Mouse (Mus musculus): ENCODE data around the gene Atxn7l1. TPM values are rescaled to one million over a fixed set of nuclear protein-coding genes. Genes with fewer than 3 reads are reported as not detected.

The Atxn7l1 gene
- polyA plus RNA-seq (2016; fragmentation: Nextera tagmentation; extraction: Ambion mirVana), result 11.2 and 12.7 TPM in 2 replicates

- H3K27ac ChIP-seq, result peak within 1 kb of the TSS; percentile 93
- H3K36me3 ChIP-seq, result 0 out of 2 replicates have a peak, but pooled peaks cover 4% of the 10 kb centered on the region
- peak; percentile 93 for DNase-seq (ENCODE audit: low spot score)
- peaks cover 26% of the 10 kb centered on the region for H3K27me3 ChIP-seq (ENCODE audit: insufficient read depth, poor library complexity, severe bottlenecking)
- no peaks in the 10 kb centered on the region for H3K9me3 ChIP-seq
- H3K4me1 ChIP-seq (replicated peaks), result peaks cover 20% of the 10 kb centered on the region
- peak within 1 kb of the TSS; percentile 80 for H3K4me3 ChIP-seq
- under 1% methylated on average over 54 of the region's 54 CpGs for WGBS
Measured at GRCm38 (mm10) chr12:33147497-33148267, at the start of gene Atxn7l1. TSS of gene Atxn7l1 (plus strand) at chr12:33147693.

GRCm38 (mm10) chr12:33101627-33102026 is 45.9 kb upstream of the Atxn7l1 start:
- no peak overlapping the region for H3K27ac ChIP-seq
- H3K27me3 ChIP-seq (ENCODE audit: insufficient read depth, poor library complexity, severe bottlenecking), result no peaks in the 10 kb centered on the region
- no peaks in the 10 kb centered on the region for H3K36me3 ChIP-seq
- H3K4me1 ChIP-seq (replicated peaks), result peaks cover 21% of the 10 kb centered on the region
- no peak overlapping the region for H3K4me3 ChIP-seq
- H3K9me3 ChIP-seq, result no peaks in the 10 kb centered on the region
- WGBS, result 80% methylated on average over 8 of the region's 8 CpGs
- DNase-seq (ENCODE audit: low spot score), result no peak

GRCm38 (mm10) chr12:33102342-33103115 is 45.0 kb upstream of the Atxn7l1 start:
- 57% methylated on average over 15 of the region's 15 CpGs for WGBS
- no peaks in the 10 kb centered on the region for H3K36me3 ChIP-seq
- DNase-seq (ENCODE audit: low spot score), result peak; percentile 14

GRCm38 (mm10) chr12:33105724-33106123 is 41.8 kb upstream of the Atxn7l1 start:
- Histone ChIP-seq H3K4me1 (replicated peaks) (peaks cover 31% of the 10 kb centered on the region), H3K27me3 (ENCODE audit: insufficient read depth, poor library complexity, severe bottlenecking) (no peaks in the 10 kb centered on the region), H3K36me3 (no peaks in the 10 kb centered on the region), H3K27ac (no peak overlapping the region), H3K4me3 (no peak overlapping the region), H3K9me3 (no peaks in the 10 kb centered on the region)
- DNase-seq (ENCODE audit: low spot score), result no peak
- 80% methylated on average over 4 of the region's 4 CpGs for WGBS

More at GRCm38 (mm10) chr12:33102342-33103115, 45.0 kb upstream of the Atxn7l1 start:
- H3K9me3 ChIP-seq, result no peaks in the 10 kb centered on the region
- H3K27ac ChIP-seq, result peak overlapping the region; percentile 70
- H3K4me3 ChIP-seq, result no peak overlapping the region
- H3K4me1 ChIP-seq (replicated peaks), result peaks cover 24% of the 10 kb centered on the region
- H3K27me3 ChIP-seq (ENCODE audit: insufficient read depth, poor library complexity, severe bottlenecking), result no peaks in the 10 kb centered on the region

GRCm38 (mm10) chr12:33106438-33107167 is 40.9 kb upstream of the Atxn7l1 start:
- WGBS, result 75% methylated on average over 10 of the region's 10 CpGs
- no peaks in the 10 kb centered on the region for H3K36me3 ChIP-seq
- no peak for DNase-seq (ENCODE audit: low spot score)
- no peaks in the 10 kb centered on the region for H3K27me3 ChIP-seq (ENCODE audit: insufficient read depth, poor library complexity, severe bottlenecking)
- H3K4me1 ChIP-seq (replicated peaks), result peaks cover 38% of the 10 kb centered on the region
- no peaks in the 10 kb centered on the region for H3K9me3 ChIP-seq
- H3K27ac ChIP-seq, result peak overlapping the region; percentile 30; the same call in 1 of the 2 replicates
- no peak overlapping the region for H3K4me3 ChIP-seq

GRCm38 (mm10) chr12:33109531-33109930 is 38.0 kb upstream of the Atxn7l1 start:
- peaks cover 42% of the 10 kb centered on the region for H3K4me1 ChIP-seq (replicated peaks)
- peak; percentile 45 for DNase-seq (ENCODE audit: low spot score)
- no peak overlapping the region for H3K4me3 ChIP-seq
- H3K9me3 ChIP-seq, result no peaks in the 10 kb centered on the region
- H3K36me3 ChIP-seq, result no peaks in the 10 kb centered on the region
- H3K27ac ChIP-seq, result no peak overlapping the region
- H3K27me3 ChIP-seq (ENCODE audit: insufficient read depth, poor library complexity, severe bottlenecking), result no peaks in the 10 kb centered on the region

- Histone ChIP-seq H3K9me3 (no peaks in the 10 kb centered on the region), H3K36me3 (no peaks in the 10 kb centered on the region), H3K27me3 (ENCODE audit: insufficient read depth, poor library complexity, severe bottlenecking) (no peaks in the 10 kb centered on the region), H3K4me3 (no peak overlapping the region), H3K27ac (peak overlapping the region; percentile 73), H3K4me1 (replicated peaks) (peaks cover 38% of the 10 kb centered on the region)
- 44% methylated on average over 14 of the region's 14 CpGs for WGBS
- DNase-seq (ENCODE audit: low spot score), result peak; percentile 48
Measured at GRCm38 (mm10) chr12:33110894-33111471, 36.5 kb upstream of the Atxn7l1 start.

- H3K4me1 ChIP-seq (replicated peaks), result peaks cover 12% of the 10 kb centered on the region; the same call in 1 of the 2 replicates
- H3K9me3 ChIP-seq, result no peaks in the 10 kb centered on the region
- no peaks in the 10 kb centered on the region for H3K36me3 ChIP-seq
- 42% methylated on average over 15 of the region's 15 CpGs for WGBS
- no peak for DNase-seq (ENCODE audit: low spot score)
- H3K27me3 ChIP-seq (ENCODE audit: insufficient read depth, poor library complexity, severe bottlenecking), result peaks cover 9% of the 10 kb centered on the region
- peak overlapping the region; percentile 27 for H3K4me3 ChIP-seq
- H3K27ac ChIP-seq, result no peak overlapping the region
Measured at GRCm38 (mm10) chr12:33118624-33119301, 28.7 kb upstream of the Atxn7l1 start.

GRCm38 (mm10) chr12:33125594-33126227 is 21.8 kb upstream of the Atxn7l1 start:
- no peaks in the 10 kb centered on the region for H3K9me3 ChIP-seq
- 84% methylated on average over 9 of the region's 9 CpGs for WGBS
- no peaks in the 10 kb centered on the region for H3K27me3 ChIP-seq (ENCODE audit: insufficient read depth, poor library complexity, severe bottlenecking)
- H3K4me1 ChIP-seq (replicated peaks), result peaks cover 18% of the 10 kb centered on the region
- H3K4me3 ChIP-seq, result no peak overlapping the region
- no peak for DNase-seq (ENCODE audit: low spot score)
- H3K27ac ChIP-seq, result no peak overlapping the region
- no peaks in the 10 kb centered on the region for H3K36me3 ChIP-seq

- no peaks in the 10 kb centered on the region for H3K9me3 ChIP-seq
- no peak for DNase-seq (ENCODE audit: low spot score)
- H3K4me3 ChIP-seq, result no peak overlapping the region
- peaks cover 18% of the 10 kb centered on the region for H3K4me1 ChIP-seq (replicated peaks)
- H3K36me3 ChIP-seq, result no peaks in the 10 kb centered on the region
- no peak overlapping the region for H3K27ac ChIP-seq
- H3K27me3 ChIP-seq (ENCODE audit: insufficient read depth, poor library complexity, severe bottlenecking), result no peaks in the 10 kb centered on the region
Measured at GRCm38 (mm10) chr12:33126243-33126642, 21.2 kb upstream of the Atxn7l1 start.

GRCm38 (mm10) chr12:33128121-33128520 is 19.4 kb upstream of the Atxn7l1 start:
- no peaks in the 10 kb centered on the region for H3K27me3 ChIP-seq (ENCODE audit: insufficient read depth, poor library complexity, severe bottlenecking)
- peaks cover 24% of the 10 kb centered on the region for H3K4me1 ChIP-seq (replicated peaks)
- no peak overlapping the region for H3K4me3 ChIP-seq
- H3K36me3 ChIP-seq, result no peaks in the 10 kb centered on the region
- H3K27ac ChIP-seq, result no peak overlapping the region
- WGBS, result 86% methylated on average over 2 of the region's 2 CpGs
- H3K9me3 ChIP-seq, result no peaks in the 10 kb centered on the region
- DNase-seq (ENCODE audit: low spot score), result no peak

Measured in hindbrain, embryonic 10.5 days (tissue).